Mouse (Mus musculus) ovary, adult 18-20 months (tissue): ENCODE results near the gene Ppp1r1c.
A peak's percentile ranks its signal among the peaks of the same experiment; 100 is the strongest.

ENCODE experiments used
- DNase-seq: peaks from one replicate; pipeline ENCODE4 v3.0.0; 2022; ENCODE audit warnings: low spot score, mixed read lengths

Ppp1r1c gene

DNA sequence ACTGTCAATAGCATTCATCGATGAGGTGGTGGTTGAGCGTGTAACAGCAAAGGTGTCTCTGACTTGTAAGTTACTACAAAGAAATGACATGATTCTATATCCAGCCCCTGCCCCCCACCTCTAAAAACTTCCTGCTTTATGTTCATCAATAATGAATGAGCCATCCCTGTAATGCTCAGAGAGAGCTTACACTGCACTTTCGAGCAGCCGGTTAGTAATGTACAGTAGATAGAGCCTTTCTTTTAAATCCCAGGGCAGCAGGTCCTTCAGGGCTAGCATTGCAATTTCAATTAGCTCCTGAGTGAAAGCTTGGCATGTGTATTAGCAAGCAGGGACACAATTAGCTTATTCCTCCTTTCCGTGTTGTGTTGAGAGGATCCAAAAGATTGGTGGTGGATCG lies at the start of gene Ppp1r1c:
Gene Ppp1r1c (plus strand): TSS at position 206 of the 400 bp plus-strand sequence.
- no peak for DNase-seq

DNA sequence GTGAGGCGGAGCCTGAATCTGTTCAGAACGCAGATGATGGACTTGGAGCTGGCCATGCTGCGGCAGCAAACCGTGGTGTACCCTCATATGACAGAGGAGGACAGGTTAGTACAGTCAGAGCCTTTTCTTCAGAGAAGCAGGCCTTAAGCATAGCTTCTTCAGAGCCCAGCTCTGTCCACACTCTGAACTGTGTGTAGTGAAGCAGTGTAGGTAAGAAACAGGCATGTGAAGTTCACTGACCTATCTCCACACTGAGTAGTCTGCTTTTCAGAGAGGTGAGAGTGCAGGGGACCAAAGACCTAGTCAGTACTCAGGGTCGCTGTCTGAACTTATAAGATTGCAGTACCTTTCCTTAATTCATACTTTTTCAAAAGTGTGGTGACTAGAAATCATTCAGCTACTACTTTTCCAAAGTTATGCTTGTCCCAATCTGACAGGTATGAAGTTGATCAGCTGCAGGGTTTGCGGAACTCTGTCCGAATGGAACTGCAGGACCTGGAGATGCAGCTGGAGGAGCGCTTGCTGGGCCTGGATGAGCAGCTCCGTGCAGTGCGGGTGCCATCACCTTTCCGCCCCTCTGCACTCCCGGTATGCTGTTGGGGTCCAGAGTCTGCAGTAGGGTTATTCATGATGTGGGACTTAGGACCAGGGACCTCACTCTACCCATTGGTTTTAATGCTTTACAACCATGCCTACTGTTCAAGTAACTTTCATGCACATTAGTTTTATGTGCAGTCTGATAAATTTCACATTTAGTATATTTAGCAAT lies 47.0 kb upstream of the Ppp1r1c start:
- DNase-seq, result no peak

DNA sequence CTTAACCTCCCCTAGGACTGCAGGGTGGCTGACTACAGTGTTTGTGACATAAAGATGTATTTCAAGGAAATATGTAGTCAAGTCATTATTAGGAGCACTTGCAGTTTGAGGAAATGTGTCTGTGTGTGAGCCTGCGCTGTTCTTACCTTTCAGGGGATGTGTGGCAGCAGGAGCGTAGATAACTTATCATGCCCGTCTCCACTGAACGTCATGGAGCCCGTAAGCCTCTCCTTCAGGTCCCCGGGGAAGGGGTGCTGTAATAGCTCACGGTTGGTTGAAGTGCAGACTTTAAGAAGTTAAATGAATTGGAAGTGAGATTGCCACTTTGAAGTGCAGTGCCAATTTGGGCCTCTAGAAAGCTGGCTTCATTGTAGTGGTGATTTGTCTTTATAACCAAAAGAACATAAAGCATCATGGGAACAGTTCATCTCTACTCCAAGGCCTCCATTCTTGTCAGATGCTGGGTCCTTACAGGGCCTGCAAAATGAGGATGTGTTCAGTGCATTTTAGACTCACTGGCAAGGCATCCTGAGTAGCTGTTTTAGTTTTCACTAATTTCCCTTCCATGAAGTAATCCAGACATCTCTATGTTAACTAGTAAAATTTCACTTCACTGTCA lies 46.0 kb upstream of the Ppp1r1c start:
- DNase-seq, result no peak

DNA sequence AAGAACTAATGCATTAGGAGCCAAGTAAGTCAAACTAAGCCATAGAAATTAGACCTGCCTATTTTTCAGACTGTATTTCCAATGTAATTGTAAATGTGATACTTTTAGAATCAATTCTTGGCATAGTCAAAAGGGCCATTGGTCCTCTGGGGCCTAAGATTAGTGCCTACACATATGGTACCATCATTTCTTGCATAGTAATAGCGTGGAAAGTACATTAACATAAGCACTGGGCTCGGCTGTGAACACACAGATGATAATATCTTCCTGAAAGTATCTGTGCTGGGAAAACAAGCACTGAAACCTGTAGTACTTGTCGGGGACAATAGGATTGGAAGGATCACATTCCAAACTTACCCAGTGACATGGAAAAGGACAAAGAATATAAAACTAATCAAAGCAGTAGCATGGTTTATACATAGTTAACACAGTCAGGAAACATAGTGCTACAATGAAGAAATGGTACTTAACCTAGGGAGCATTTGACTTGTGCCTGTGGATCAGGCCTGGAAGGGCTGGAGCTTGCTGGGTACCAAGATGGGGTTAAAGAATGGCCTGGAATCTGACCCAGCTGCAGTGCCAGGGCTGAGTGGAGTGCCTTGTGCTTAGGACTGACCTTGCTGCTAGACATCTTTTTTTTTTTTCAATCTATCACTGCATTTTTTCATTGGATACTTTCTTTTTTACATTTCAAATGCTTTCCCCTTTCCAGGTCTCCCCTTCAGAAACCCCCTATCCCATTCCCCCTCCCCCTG lies 42.9 kb upstream of the Ppp1r1c start:
- no peak for DNase-seq

GRCm38 (mm10) chr2:79665492-79665891 lies 42.1 kb upstream of the Ppp1r1c start:
- DNase-seq, result no peak

- no peak for DNase-seq
Observed at GRCm38 (mm10) chr2:79675266-79675665, 32.3 kb upstream of the Ppp1r1c start.

DNA sequence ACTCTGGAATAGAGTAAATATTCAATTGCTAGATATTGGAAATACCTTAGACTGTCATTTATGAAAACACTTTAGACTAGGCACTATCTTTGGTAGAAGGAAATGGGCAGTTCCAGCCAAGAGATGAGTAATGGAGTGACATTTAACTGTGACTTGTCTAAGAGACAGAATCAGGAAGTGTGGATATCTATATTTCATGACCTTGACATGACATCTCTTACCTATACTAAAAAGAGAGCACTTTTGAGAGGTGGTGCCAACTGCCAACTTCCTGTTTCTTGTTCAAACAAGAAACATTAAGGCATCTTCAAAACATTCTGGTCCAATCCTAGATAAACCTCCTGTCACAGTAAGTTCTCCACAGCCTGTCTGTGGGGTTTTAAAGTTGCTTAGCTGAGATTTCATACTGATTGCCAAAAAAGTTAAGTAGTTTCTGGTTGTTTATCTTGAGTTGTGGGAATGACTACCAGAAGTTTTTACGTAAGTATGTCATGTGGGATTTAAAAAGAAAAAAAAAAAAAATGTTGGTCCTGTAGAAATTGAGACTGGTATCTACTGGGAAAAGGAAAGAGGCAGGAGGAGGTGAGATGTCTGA lies 29.8 kb upstream of the Ppp1r1c start:
- DNase-seq, result no peak

GRCm38 (mm10) chr2:79681672-79682071 lies 25.9 kb upstream of the Ppp1r1c start:
- no peak for DNase-seq

GRCm38 (mm10) chr2:79683258-79683657 lies 24.3 kb upstream of the Ppp1r1c start:
- no peak for DNase-seq

DNA sequence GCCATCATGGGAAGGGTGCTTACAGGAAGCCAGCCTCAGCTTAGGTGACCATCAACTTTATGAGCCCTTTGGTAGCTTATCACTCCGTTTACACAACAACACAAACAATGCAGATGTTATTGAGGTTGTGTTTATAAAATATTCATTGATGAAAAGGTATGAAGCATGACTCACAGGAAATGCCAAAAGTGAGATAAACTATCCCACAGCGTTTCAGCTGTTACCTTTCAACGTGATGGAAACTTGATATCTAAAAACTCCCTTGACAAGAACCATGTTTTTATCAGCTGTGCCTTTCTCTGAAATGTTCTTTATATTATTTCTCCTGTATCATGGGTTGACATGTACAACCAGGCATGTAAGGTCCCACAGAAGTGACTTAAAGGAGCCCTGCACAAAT lies 16.7 kb upstream of the Ppp1r1c start:
- DNase-seq, result no peak

GRCm38 (mm10) chr2:79695190-79695589 lies 12.4 kb upstream of the Ppp1r1c start:
- no peak for DNase-seq

DNA sequence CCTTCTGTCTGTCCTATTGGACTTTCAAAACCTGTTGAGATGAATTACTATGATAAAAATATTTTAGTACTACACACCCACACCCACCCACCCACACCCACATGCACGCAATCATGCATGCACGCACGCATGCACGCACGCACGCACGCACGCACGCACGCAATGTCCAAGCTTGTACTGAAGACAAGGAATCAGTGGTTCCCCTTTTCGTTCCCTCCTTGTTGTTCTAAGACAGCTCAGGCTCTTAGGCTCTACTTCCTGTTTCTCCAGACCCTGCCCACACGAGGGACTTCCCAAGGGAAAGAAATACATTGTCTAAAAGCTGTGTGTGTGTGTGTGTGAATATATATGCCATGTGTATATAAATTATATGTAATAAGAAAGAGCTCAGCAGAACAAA lies 11.6 kb upstream of the Ppp1r1c start:
- no peak for DNase-seq

- no peak for DNase-seq
Observed at GRCm38 (mm10) chr2:79696478-79697230, 10.9 kb upstream of the Ppp1r1c start.

- DNase-seq, result no peak
Observed at GRCm38 (mm10) chr2:79698166-79698565, 9.4 kb upstream of the Ppp1r1c start.

DNA sequence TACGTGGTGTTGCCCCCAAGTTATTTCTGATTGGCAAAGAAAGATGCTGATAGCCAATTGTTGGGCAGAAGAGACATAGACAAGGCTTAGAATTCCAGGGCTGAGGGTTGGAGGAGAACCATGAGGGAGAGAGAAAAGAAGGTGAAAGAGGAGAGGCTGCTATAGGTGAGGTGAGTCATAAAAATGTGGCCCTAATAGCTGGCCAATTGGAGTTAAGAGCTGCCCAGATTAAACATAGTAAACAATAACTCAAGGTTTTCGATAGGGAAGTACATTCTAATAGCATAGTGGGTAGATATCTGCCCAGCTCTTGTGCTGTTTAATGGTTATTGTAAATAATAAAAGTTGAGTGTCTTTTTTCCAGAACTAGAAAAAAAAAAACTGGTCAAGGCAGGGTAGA lies 2.8 kb upstream of the Ppp1r1c start:
- DNase-seq, result no peak

DNA sequence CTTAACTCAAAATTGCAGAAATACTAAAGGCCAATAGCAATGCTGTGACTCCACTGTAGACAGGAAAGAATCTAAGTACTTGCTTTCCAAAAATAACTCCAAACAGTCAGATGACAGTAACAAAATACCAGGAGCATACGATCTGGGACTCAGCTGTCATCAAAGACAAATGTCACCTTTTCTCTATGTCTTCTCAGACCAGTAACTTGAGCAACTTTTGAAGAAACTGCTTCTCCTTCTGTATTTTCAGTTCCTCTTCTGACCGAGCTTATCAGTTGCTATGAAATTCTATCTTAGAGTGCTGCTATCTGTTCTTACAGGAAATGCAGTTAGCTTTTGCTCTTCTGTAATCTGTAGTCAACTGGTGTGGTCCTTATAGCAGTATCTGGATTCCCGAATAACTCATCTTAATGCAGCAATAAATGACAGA lies 6.1 kb downstream of the Ppp1r1c start:
- DNase-seq, result no peak

DNA sequence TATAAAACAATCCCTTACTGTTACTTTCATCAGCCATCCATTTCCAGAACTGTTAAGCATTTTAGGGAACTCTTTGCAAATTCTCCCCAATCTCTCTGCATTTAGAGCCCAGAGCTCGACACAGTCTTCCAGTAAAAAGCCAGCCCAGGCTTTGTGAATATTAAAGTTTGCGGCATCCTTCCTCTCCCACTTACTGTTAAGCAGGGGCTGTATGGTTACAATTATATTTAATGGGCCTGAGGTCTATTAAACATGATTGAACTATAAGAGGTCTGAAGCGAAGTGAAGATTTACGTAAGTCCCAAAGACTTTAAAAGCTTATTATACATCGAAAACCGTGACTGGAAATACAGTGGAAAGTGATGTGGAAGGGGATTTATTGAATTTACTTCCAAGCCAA lies 7.2 kb downstream of the Ppp1r1c start:
- DNase-seq, result no peak

- DNase-seq, result no peak
Observed at GRCm38 (mm10) chr2:79715925-79716324, 8.3 kb downstream of the Ppp1r1c start.

DNA sequence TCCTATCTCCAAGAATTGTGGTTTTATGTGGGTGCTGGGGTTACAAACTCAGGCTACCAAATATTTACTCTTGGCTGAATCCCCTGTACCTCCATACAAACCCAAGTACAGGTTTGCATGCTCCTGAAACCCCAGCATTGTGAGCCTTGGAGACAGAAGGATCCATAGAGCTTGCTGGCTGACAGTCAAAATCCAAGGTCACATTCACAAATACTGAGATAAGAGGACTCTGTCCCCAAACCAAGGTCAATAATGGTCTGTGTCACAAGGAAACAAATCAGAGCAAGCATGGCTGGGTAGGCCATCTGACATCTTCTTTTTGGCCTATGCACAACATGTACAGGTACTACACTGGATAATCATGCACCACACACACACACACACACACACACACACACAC lies 10.3 kb downstream of the Ppp1r1c start:
- DNase-seq, result peak; percentile 1

DNA sequence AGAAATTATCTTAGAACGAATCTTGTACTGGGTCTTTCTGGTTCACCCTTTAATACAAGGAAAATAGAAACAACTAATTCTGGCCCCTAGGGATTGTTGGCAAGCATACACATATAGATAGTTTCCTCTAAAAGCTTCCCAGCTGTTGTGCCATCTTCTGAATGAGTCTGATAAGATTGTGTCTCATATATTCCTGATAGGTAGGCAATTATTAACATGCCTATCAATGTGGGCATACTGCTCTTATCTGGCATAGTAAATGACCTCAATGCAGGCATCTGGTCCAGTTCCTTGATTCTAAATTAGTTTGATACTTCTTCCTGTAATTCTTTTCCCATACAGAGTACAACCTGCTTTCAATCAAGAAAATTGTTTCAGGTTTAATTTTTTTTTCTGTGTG lies 14.8 kb downstream of the Ppp1r1c start:
- no peak for DNase-seq

DNA sequence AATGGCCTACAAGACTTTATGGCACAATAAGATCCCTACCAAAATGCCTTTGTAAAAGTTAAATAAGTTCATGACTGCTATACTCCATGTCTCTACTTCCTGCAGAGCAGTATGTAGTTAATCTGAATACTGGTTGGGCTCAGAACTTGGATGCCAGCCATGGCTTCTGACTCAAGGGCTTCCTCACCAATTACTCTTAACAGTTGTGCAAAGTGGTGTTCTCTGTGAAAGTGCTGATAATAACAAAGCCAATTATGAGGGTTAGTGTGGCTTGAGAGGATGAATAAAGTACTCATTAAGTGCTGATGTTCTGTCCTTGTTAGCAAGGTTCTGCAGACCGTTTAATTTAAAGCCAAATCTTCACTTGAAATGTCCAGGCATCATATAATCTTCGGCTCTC lies 31.4 kb downstream of the Ppp1r1c start:
- no peak for DNase-seq

DNA sequence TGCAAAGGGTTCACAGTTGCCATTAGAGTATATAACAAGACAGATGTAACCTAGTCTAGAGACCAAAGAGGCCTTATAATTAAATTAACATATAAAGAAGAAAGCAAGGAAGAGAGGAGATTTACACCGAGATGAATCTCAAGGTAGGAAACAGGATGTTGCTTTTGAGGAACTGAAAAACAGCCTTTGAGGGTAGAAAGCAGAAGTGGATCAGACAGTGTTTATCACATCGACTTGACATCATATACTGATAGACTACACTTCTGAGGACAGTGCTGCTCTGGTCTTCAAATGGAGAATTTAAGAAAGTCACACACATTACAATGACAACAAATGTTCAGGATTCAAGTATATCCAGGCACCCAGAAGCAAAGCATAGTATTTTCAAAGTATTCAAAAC lies 34.4 kb downstream of the Ppp1r1c start:
- DNase-seq, result no peak
